ENCODE assay signal across 8 mouse cellular contexts in the genomic region with DNA sequence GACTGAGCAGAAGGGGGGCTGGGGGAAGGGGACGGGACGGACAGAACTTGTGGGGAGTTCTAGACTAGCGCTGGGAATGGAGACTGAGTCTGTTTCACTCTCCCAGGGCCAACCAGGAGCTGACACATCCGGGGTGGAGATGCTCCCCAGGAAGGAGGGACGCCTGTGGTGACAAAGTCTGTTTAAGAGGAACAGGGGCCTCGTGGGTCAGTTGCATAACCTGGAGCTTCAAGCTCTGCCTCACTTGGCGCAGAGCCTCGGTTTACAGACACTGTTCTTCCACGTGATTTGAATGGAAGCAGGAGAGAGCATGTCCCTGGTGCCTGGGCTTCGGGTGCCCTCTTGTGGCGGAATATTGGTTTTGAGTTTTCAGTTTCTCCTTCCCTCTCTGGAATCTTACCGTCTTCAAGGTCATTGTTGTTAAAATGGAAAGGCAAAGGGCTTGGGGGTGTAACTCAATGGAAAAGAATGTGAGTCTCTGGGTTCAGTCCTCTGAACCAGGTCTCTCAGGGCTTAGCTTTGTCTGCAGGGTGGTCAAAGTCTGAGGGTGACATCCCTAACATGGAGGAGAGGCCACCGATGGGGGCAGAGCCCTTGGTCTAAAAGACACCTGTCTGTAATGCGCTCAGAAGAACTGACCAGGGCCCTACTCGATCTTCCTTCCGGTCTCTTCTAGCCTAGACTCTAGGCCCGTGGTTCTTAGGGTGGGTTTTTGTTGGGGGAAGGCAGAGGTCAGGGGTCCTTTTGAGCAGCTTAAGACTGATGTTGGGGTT. TPM values are rescaled to one million over a fixed set of nuclear protein-coding genes. Genes with fewer than 3 reads are reported as not detected.
DNase-seq lines count a peak whose midpoint lies in the region; ATAC-seq lines count a peak whose summit lies in the region.

No protein-coding gene starts in this region.

- no peaks in the 10 kb centered on the region for H3K36me3 ChIP-seq in hindbrain, embryonic 12.5 days

- H3K4me1 ChIP-seq in hindbrain, embryonic 12.5 days: peaks cover 4% of the 10 kb centered on the region

- H3K27me3 ChIP-seq in hindbrain, embryonic 12.5 days: peaks cover 9% of the 10 kb centered on the region; the same call in 1 of the 2 replicates

- peak; percentile 85 for ATAC-seq in hindbrain, embryonic 12.5 days (ENCODE audit: low FRiP score)

- H3K9me3 ChIP-seq in hindbrain, embryonic 12.5 days (replicated peaks): no peaks in the 10 kb centered on the region

- H3K27ac ChIP-seq in hindbrain, embryonic 12.5 days: no peak overlapping the region

- no peak overlapping the region for H3K4me3 ChIP-seq in hindbrain, embryonic 12.5 days

- peak; percentile 92 for DNase-seq in Muller cell, postnatal 12 days (ENCODE audit: inconsistent ontology term)
- DNase-seq in cerebellum, adult 9-11 months: peak; percentile 95
- DNase-seq in frontal cortex, postnatal 10 days (ENCODE audit: low spot score in 2 of 2): peak; percentile 78 to 85
- DNase-seq in layer of hippocampus, postnatal 14 days (ENCODE audit: low spot score in 2 of 2): peak; percentile 88 to 93
- peak; percentile 96 for DNase-seq in lung, postnatal 14 days
- peak; percentile 72 for DNase-seq in retina, adult 2 months (ENCODE audit: low read depth, low spot score)
- peak; percentile 80 to 84 for DNase-seq in thymus, postnatal 36 days

- H3K4me2 ChIP-seq in hindbrain, embryonic 12.5 days (replicated peaks): peak overlapping the region; percentile 38

- WGBS in hindbrain, embryonic 12.5 days: 21% methylated on average over 17 of the region's 17 CpGs

- H3K9ac ChIP-seq in hindbrain, embryonic 12.5 days: no peak overlapping the region

RNA-seq across cellular contexts. Expression of gene Tuba3a, which starts 14.2 kb away (rescaled TPM):
- 0.16 TPM in 1 of 2 replicates, not detected in the other for polyA plus RNA-seq in hindbrain, embryonic 12.5 days (2016; fragmentation: Nextera tagmentation; extraction: Ambion mirVana)
- not detected for total RNA-seq in layer of hippocampus, postnatal 14 days (2021)

RNA-seq across cellular contexts. Expression of gene Cd27, which starts 34.8 kb away (rescaled TPM):
- 1.6 and 1.9 TPM in 2 replicates for polyA plus RNA-seq in hindbrain, embryonic 12.5 days (2016; fragmentation: Nextera tagmentation; extraction: Ambion mirVana)
- not detected for total RNA-seq in layer of hippocampus, postnatal 14 days (2021)

RNA-seq across cellular contexts. Expression of gene Tapbpl, which starts 40.0 kb away (rescaled TPM):
- polyA plus RNA-seq in hindbrain, embryonic 12.5 days (2016; fragmentation: Nextera tagmentation; extraction: Ambion mirVana): 2.5 and 2.9 TPM in 2 replicates
- 1 to 10 TPM; 2.9 to 3.1 TPM for total RNA-seq in layer of hippocampus, postnatal 14 days (2021)

RNA-seq across cellular contexts. Expression of gene Ltbr, which starts 42.0 kb away (rescaled TPM):
- 19.6 and 20.6 TPM in 2 replicates for polyA plus RNA-seq in hindbrain, embryonic 12.5 days (2016; fragmentation: Nextera tagmentation; extraction: Ambion mirVana)
- 10 to 100 TPM in 1 of 2 experiments, 1 to 10 TPM in 1; 9.8 to 13.3 TPM for total RNA-seq in layer of hippocampus, postnatal 14 days (2021)

RNA-seq across cellular contexts. Expression of gene Scnn1a, which starts 48.8 kb away (rescaled TPM):
- polyA plus RNA-seq in hindbrain, embryonic 12.5 days (2016; fragmentation: Nextera tagmentation; extraction: Ambion mirVana): 0.48 and 0.49 TPM in 2 replicates
- 1 to 10 TPM; 2.8 to 4.1 TPM for total RNA-seq in layer of hippocampus, postnatal 14 days (2021)
